Mouse (Mus musculus) cerebellum, adult 8-10 months (tissue): ENCODE data around the gene Polr3b.

Source experiments
- DNase-seq: peaks from one replicate; pipeline ENCODE4 v3.0.0; 2022

Polr3b gene

DNA sequence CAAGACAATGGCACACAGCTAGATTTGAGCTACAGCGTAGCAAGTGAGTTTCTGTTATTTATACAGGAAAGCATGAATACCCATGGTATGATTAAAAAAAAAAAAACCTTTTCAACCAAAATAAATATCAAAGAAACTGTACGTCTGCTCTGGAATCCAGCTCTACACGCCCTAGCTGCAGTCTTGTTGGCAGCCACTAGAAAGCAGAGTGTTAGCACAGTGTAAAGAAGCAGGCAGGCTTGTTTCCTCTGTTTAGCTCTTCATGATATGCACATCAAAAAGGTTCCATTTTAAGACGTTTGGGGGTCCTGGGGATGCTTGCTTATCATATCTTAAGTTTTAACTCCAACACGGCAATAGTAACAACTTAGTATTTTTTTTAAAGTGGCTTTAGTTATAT is 89.8 kb downstream of the Polr3b start:
- no peak for DNase-seq

GRCm38 (mm10) chr10:84712532-84712931 is 90.4 kb downstream of the Polr3b start:
- DNase-seq = no peak

DNA sequence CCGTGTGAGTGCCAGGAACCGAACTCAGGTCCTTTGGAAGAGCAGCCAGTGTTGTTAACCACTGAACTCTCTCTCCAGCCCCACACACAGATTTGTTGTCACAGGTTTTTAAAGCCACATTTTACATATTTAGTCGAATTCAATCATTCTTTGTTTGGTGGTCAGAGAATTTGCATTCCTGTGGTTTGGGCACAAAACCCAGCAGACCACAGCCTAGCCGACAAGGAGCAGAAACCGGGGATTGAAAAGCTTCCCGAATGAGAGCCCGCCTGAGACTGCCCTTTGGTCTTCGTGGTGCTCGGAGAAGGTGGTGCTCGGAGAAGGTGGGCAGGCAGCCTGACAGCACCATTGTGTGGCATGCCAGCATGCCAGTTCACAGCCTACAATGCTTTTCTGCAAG is 91.0 kb downstream of the Polr3b start:
- no peak for DNase-seq

- DNase-seq = no peak
Observed at GRCm38 (mm10) chr10:84715639-84716038, 93.5 kb downstream of the Polr3b start.

- no peak for DNase-seq
Observed at GRCm38 (mm10) chr10:84716581-84716980, 94.5 kb downstream of the Polr3b start.

DNA sequence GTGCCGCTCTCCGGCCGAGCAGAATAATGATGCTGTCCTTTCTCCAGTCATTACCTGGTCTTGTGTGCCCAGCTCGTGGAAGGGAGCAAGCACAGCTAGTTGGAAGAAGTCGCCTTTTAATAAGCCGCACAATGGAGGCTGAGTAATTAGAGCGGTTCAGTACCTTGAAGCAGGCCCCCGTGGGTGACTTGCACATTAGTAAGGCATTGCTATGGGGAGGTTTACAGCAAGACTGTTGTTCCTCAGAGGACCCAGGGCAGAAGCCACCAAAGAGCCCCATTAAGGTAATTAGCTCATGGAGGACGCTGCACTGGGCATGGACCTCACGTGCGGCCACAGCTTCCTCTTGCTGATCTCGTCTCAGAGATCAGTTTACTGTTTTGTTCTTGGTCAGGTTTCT is 100.6 kb downstream of the Polr3b start:
- DNase-seq = no peak

GRCm38 (mm10) chr10:84727005-84727404 is 104.9 kb downstream of the Polr3b start:
- DNase-seq = no peak

GRCm38 (mm10) chr10:84727760-84728159 is 105.7 kb downstream of the Polr3b start:
- no peak for DNase-seq

DNA sequence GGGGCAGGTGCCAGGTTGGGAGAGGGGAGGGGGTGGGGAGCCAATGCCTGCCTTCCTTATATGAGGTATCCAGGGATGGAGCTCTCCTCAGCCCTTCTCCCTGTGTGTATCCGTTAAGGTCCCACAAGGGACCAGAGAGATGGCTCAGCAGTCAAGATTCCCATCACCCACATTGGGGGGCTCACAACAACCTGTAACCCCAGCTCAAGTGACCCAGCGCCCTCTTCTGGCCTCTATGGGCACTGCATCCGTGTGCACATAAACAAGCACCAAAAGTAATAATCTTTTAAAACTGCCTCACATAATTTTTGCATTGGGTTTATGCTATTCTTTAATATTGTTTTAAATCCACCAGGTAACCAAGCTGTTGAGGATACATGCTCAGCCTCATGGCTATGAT is 108.0 kb downstream of the Polr3b start:
- no peak for DNase-seq

DNA sequence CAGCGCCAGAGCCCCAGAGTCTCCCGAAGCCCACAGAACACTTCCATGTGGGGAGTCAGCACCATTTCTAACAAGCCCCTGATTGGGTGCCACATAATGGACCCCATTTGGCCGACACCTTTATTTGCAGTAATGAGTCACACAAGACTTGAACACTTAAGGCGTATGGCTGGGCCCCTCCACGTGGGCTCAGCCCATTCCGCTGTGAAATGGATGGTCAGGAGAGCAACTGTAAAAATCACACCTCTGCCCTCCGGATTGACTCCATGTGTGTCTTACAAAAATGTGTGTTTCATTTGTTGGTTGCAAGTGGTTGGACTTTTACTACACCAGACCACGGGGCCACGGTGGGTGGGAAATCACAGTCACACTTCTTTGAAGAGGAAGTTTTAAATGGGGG is 108.9 kb downstream of the Polr3b start:
- DNase-seq = no peak

DNA sequence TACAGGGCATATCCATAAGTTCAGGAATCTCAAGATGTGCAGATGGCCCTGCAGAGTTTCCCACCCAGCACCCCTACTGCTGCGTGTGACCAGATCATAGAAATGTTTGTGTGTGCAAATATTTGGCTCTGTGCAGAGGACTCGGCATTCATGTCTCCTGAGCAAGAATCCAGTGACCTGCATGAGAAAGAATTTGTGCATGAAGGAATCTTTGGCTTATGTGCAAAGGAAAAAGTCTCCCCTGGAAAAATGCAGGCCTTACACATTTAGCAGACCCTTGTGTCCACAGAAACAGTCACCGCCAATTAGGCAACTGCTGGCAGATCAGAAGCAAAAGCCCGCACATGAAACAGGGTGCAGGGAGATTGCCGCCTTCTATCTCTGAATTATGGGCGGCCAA is 111.4 kb downstream of the Polr3b start:
- no peak for DNase-seq

GRCm38 (mm10) chr10:84754851-84755785 is 133.0 kb downstream of the Polr3b start:
- no peak for DNase-seq

- no peak for DNase-seq
Observed at GRCm38 (mm10) chr10:84755786-84756203, 133.7 kb downstream of the Polr3b start, which contains the start of gene Rfx4. Rfx4 (plus strand) TSS chr10:84756062.

GRCm38 (mm10) chr10:84756435-84757095 is 134.5 kb downstream of the Polr3b start:
- DNase-seq = no peak

- DNase-seq = no peak
Observed at GRCm38 (mm10) chr10:84757426-84758199, 135.5 kb downstream of the Polr3b start.

- DNase-seq = no peak
Observed at GRCm38 (mm10) chr10:84758200-84758468, 136.0 kb downstream of the Polr3b start.

- DNase-seq = no peak
Observed at GRCm38 (mm10) chr10:84758483-84759431, 136.7 kb downstream of the Polr3b start.

DNA sequence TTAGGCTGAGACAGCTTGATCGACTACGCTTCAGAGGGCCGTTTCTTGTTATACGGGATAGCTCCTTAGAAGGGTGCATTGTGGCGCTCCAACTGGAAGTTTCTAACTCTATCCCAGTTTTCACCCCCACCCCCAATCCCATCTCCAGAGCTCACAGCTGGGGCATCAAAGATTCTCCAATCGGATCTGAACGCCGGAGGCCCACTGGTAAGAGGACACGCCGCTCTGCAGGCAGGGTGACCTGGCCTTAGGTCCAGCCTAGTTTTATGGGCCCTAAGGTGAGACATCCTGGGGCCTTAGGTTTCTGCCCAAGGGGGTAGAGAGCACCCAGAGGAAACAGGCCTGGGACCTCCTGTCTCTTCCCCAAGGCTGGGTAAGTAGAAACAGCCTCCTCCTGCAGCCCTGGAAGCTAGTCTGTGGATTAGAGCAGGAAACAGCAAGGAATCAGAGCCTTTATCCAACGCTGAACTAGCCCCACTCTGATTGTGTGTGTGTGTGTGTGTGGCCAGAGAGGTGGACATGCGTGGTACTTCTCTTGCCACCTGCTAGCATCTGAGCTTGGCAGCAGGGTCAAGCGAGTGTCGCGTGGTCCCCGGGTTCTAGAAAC is 137.5 kb downstream of the Polr3b start:
- DNase-seq = no peak

GRCm38 (mm10) chr10:84760118-84761111 is 138.3 kb downstream of the Polr3b start:
- no peak for DNase-seq

DNA sequence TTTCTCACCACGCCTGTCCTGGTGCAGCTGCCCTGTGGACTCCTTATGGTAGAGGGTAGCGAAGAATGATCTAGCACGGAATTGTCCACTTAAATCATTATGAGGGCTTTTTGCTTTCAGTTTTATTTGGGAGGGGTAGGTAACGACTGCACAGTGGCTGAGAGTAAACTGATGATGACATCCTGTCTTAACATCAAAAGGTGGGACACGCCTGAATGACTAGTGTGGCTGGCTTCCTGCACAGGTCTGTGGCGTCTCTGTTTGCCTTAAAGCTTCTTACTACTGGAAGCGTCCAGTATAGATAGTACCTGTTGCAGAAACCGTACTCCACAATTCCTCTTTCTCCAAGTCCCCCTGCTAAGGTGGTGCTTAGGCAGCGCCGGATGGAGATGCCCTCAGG is 146.7 kb downstream of the Polr3b start:
- DNase-seq = no peak
